Mouse (Mus musculus) left cerebral cortex, postnatal 14 days (tissue): ENCODE data around the gene Metap1d. TPM values are rescaled to one million over a fixed set of nuclear protein-coding genes. Genes with fewer than 3 reads are reported as not detected.

Experiments
- DNase-seq, 2 experiments: peaks; one replicate each; pipeline ENCODE4 v3.0.0; 2021 to 2022; ENCODE audit warnings: low spot score in 2 of 2, mixed read lengths in 1 of 2
- intact Hi-C: fragments of 180-260 bp; cut with DNase I; formaldehyde crosslinking; loops from one replicate; pipeline ENCODE4 v1.15.1; 2025
- total RNA-seq, 2 experiments: library from RNA; stranded (reverse); gene quantifications; 2 replicates each; pipeline ENCODE4 v1.2.3; 2021

The Metap1d gene
- total RNA-seq, 2 experiments from 2014 or later: 14.4 to 14.6 TPM

DNA sequence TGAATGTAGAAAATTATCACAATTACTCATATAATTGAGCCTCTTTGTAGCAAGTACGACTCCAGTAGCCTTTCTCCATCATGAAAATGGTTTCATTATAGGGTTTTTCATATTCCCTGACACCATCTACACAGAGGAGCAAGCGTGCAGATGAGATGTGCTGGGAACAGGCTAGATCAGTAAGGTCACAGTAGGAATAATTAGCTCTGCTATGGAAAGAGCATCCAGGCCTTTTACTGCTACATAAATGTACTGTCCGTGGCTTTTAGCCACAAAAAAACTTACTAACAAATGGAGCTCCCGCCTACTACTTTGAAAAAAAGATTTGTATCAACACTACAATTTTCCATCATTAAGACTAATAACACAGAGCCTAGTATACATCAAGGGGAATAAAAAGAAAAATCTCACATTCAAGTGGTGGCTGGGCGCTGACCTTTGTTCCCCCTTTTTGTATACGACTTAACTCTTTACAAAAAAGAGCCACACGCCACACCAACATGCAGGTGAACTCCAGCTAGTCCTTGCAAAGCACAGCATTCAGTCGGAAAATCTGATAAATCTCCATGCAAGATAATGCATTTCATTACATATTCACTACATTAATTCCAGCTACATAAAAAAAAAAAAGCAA, 64.5 kb downstream of the Metap1d start:
- DNase-seq: no peak

DNA sequence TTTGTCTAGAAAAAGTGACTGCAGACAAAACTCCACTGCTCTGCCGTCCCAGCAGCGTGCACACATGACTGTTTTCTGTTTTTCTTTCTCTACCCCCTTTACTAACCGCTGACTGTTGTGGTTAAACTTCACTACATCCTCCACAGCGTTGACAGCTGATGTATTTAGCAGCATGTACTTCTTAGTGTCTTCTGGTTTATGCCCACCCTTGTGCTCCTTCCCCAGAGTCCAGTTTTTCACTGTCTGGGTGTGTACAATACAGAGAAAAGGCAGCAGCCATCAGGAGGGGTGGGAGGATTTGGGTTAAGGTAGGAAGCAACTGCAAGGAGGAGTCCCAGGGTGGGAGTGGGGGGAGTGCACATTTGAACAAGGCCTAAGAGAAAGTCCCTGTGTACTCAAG, 69.8 kb downstream of the Metap1d start:
- DNase-seq: no peak
- intact Hi-C loops: no loop called here

More for the DNA sequence above, 64.5 kb downstream of the Metap1d start:
- intact Hi-C loops: no loop called here

DNA sequence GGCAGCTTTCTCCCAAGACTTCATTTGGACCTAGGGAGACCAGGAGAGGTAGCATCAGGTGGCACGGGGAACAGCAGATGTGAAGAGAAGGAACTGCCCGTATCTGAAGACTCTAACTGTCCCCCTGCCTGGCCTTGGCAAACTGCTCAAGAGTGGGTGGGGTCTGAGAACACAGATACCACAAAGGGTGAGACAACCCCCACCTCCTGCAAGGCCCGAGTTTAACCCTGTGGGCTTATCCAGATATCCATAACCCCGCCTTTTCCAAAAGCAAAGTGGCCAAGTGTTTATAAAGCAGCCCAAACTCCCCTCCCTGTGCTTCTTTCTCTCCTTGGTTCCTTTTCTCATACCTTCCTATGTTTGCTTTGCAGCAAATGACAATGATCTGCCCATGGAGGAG, 70.4 kb downstream of the Metap1d start:
- intact Hi-C loops: no loop called here
- no peak for DNase-seq

DNA sequence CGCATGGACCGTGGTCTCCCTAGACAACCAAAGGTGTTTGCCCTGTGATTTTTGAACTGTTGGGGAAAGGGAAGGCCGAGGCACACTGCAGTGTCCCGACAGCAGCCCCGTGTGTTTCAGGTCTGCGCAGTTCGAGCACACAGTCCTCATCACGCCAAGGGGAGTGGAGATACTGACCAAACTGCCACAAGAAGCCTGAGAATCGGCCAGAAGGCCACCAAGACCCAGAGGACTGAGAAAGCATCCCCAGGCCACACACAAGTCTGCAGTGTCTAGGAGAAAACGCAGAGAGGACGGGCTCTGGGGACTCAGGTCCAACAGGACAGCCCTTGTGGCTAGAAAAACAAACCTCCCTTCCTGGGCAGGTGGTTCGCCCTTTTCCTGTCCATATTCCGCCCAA, 71.7 kb downstream of the Metap1d start:
- intact Hi-C loops: no loop called here
- DNase-seq: no peak

DNA sequence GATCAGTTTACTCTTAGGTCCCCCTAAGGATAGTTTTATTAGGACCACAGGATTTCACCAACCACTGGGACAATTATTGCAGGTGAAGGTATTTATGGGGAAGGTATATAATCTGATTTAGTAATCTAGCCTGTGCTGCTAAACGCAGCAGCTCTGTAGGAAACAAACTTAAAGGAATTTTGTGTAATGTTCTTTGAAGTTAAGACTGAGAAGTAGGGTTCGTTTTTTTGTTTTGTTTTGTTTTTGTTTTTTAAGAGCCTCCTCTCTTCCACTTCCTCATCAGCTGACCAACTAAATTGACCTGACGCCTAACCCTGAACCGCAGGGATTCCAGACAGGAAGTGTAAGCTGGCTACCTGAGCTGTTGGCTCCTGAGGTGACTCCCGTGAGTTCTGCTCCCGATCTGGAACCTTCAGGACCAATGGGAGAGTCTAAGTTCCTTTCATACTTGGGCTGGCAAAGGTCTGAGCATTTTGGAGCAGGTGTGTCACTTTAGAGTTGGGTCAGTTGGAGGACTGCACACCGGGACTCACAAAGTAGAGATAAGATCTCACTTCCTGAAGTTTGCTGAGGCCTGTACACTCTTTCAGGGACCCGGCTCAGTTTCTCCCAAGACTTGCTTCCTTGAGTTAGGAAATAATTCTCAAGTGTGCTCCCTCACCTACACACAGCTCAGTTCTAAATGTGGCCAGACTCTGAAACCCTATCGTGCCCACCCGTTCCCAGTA, 73.7 kb downstream of the Metap1d start:
- no peak for DNase-seq
- intact Hi-C loops: no loop called here

DNA sequence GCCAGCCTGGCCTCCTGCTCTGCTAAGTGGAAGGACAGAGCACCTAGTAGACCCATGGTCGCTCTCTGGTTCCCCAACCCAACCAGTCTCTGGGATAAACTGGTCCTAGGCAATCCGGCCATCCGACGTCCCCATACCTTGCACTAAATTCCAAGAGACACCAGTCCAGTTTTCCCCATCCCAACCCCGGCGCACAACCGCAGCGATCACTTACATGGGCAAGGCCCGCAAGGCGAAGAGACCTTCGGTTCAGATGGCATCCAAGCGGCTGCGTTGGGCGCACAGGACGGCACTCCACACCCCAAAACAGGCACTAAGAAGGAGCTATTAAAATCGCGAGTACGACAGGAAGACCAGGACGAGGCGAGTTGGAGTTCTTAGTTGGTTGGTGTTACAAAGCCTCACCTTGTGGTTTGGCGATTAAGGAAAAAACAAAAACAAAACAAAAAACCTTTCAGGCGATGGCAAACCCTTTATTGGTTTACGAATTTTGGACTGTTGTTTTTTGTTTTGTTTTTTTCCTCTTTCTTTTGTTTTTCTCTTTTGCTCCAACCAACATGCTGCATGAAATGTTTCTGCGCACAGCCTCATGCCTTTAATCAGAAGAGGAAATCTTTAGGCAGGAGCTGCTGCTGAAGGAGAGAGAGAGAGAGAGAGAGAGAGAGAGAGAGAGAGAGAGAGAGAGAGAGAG, 74.4 kb downstream of the Metap1d start:
- intact Hi-C loops: no loop called here

DNA sequence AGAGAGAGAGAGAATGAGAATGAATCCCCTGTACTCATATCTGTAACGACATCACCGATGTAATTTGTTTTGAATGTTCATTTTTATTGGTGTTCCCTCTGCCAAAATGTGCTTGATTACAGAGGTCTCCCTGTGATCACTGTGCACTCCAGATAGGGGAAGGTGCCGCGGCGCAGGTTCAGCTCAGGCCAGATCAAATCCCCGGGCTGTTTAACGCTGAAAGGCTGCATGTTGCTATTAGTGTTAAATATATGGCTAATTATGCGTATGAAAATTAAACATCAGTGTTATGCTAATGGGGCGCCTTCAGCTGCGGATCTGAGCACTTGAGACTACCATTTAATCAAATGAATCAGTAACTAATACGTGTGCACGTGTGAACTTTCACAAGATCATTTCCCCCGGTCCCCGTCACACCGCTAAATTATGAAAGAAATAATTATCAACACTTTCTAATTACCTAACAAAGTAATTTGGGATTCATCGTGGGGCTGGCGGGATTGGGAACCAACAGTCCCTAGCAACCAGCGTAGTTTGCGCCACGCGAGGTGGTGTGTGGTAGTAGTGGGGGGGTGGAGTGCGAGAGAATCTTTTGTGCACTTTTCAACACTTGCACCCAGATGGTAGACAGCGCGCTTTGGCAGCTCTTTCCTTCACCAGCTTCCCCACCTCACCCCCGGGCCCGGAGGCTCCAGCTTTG, 75.1 kb downstream of the Metap1d start, which contains the start of gene Dlx1:
Gene Dlx1 (plus strand): TSS at position 100 of the 700 bp plus-strand sequence.
- intact Hi-C loops: no loop called here
- DNase-seq: peak in 1 of 2 experiments; percentile 46

More for the DNA sequence above, 74.4 kb downstream of the Metap1d start:
- no peak for DNase-seq

DNA sequence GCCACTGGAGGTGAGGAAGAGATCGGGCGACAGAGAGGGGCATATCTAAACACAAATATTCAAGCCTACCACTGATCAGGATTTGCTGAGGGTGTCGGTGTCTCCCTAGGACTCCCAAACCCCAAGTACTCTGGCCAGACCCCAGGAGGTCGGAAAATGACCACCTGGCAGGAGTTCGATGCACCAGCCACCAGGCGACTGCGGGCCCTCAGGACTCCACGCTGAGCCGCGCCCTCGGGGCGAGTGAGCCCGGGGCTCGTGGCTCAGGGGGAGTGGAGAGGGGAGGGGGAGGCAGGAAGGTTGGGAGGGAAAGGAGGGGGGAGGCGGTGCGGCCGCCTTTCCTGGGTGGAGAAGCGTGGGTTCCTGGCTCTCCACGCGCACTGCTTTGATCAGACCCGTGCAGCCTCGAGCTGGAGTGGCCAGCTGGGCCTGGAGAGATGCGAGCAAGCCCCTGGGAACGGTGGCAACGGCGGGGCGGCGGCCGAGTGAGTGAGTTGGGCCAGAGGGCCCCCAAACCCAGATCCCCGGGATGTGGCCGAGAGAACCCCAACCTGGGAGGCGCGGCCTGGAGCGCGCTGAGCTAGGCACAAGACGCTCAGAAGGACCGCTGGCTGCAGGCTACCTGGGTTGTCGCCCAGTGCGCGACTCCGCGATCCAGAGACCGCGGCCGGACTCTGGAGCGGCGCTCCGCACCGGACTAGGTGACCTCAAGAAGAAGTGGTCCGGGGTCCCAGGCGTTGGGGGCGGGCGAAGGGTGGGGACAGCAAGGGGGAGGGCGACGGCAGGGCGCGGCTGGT, 75.8 kb downstream of the Metap1d start:
- intact Hi-C loops: no loop called here

DNA sequence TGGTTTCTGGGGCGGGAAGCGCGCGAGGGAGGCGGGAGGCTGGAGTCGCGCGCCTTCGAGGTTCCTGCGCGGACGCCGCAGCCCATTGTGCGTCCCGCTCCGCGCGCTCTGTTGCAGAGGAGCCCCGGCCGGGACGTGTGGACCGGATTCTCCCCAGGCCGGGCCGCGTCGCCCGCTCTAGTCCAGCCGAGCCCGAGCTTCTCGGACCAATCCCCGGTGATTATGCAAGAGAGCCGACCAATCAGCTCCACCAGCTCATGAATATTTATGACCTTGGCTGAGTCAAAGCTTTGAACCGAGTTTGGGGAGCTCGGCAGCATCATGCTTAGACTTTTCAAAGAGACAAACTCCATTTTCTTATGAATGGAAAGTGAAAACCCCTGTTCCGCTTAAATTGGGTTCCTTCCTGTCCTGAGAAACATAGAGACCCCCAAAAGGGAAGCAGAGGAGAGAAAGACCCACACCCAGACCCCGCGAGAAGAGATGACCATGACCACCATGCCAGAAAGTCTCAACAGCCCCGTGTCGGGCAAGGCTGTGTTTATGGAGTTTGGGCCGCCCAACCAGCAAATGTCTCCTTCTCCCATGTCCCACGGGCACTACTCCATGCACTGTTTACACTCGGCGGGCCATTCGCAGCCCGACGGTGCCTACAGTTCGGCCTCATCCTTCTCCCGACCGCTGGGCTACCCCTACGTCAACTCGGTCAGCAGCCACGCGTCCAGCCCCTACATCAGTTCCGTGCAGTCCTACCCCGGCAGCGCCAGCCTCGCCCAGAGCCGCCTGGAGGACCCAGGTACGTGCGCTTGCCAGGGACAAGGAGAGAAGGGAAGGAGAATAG, 76.7 kb downstream of the Metap1d start:
- intact Hi-C loops: loop anchor here (5.0 kb wide), 1 partner anchor 1743 kb away; the partner anchor contains the start of gene Sp9
- DNase-seq: peak; percentile 69 to 75

More for the DNA sequence above, 75.8 kb downstream of the Metap1d start:
- DNase-seq: no peak

DNA sequence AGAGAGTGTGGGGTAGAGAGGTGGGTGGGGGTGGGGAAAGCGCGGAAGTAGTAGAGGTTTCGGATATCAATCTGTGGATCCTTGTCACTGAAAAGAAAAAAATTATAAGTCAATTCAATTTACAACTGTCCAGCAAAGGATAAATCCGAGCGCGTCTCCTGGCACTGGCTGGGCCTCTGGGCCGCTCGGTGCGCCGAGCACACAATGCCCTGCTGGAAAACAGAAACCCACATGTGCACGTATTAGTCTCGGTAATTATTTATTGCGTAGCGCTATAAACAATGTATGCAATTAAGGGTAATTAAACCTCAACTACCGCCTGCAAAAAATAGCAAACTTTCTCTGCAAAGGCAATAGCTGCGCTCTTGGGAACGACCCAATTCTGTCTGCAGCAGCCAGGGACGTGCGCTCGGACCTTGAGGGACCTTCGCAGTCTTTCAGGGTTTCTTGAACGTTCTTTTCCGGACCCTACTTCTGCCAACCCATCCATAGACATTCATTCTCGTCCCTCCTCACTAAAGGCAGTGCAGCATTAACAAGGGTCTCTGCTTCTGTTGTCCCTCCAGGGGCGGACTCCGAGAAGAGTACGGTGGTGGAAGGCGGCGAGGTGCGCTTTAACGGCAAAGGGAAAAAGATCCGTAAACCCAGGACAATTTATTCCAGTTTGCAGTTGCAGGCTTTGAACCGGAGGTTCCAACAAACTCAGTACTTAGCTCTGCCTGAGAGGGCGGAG, 77.5 kb downstream of the Metap1d start:
- intact Hi-C loops: loop anchor here (5.0 kb wide), 1 partner anchor 1742 kb away; the partner anchor contains the start of gene Sp9

DNA sequence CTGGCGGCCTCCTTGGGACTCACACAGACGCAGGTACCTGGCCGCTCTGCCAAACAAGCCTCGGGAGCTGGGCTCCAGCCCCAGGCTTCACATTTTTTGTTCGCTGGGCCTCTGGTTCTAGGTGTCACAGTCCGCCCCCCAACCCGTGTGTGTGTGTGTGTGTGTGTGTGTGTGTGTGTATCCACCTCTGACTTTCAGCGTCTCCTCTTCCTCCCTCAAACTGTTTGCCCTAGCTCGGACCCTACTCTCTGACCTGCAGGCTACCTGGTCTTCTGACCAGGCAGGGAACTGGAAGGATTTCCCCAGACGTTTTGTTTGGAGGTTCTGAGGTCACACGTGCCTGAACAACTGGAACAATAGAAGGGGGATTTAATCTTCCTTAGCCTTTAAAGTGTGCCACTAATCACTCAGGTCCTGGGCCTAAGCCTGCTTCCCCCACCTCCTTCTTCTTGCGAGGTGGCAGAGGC, 78.1 kb downstream of the Metap1d start:
- intact Hi-C loops: loop anchor here (5.0 kb wide), 1 partner anchor 1741 kb away; the partner anchor contains the start of gene Sp9

More for the DNA sequence above, 77.5 kb downstream of the Metap1d start:
- DNase-seq: no peak

DNA sequence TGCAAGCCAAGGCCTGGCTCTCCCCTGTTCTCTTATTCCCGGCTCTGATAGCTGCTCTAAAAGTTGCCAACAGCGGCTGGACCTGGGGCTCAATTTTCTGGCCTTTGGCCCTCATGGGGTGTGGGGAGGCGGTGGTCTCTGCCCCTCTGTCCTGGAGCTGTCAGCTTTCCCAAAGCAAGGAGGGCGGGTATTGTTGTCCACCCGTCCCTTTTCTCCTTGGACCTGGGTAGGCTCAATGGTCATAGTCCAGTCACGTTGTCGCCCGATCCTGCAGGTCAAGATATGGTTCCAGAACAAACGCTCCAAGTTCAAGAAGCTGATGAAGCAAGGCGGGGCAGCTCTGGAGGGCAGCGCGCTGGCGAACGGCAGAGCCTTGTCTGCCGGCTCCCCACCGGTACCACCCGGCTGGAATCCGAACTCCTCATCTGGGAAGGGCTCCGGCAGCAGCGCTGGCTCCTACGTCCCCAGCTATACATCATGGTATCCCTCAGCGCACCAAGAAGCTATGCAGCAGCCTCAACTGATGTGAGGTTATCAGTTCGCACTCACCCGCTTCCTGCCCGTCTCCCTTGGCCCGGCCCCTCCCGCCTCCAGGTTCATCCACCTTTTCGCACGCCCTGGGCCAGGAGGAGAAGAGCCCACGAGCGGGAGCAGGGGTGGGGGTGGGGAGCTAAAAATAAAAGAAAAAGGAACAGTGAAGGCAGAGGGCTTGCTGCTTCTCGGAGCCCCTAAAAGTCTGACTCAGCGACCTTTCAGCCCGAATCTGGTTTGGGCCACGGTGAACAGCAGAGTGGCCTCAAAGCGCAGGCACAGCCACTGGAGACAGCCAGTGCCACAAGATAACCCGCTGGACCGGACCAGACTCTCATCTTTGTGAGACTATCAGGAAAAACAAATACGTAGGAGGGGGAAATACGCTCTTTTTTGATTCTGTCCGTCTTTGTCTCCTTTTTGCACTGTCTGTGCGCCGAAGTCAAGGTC, 79.2 kb downstream of the Metap1d start:
- no peak for DNase-seq

More for the DNA sequence above, 78.1 kb downstream of the Metap1d start:
- DNase-seq: no peak

DNA sequence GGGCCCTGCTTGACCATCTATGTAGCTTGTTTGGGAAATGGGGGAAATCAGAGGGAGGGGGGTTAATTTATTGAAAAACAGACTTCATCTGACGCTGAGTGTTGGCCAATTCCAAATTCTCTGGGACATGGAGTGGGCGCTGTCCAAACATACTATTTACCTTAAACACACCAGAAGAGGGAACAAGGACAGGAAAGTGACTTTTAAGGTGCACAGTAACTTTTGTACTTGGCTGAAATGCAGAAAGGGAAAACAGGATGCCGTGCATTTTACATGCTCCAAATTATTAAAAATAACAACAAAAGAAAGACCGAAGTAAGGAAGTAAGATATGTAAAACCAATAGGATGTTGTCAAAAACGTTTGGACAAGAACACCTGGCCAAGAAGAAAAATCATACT, 80.0 kb downstream of the Metap1d start:
- DNase-seq: no peak
- intact Hi-C loops: loop anchor here (5.0 kb wide), 1 partner anchor 1739 kb away; the partner anchor contains the start of gene Sp9

More for the DNA sequence above, 79.2 kb downstream of the Metap1d start:
- intact Hi-C loops: loop anchor here (5.0 kb wide), 1 partner anchor 1740 kb away; the partner anchor contains the start of gene Sp9

DNA sequence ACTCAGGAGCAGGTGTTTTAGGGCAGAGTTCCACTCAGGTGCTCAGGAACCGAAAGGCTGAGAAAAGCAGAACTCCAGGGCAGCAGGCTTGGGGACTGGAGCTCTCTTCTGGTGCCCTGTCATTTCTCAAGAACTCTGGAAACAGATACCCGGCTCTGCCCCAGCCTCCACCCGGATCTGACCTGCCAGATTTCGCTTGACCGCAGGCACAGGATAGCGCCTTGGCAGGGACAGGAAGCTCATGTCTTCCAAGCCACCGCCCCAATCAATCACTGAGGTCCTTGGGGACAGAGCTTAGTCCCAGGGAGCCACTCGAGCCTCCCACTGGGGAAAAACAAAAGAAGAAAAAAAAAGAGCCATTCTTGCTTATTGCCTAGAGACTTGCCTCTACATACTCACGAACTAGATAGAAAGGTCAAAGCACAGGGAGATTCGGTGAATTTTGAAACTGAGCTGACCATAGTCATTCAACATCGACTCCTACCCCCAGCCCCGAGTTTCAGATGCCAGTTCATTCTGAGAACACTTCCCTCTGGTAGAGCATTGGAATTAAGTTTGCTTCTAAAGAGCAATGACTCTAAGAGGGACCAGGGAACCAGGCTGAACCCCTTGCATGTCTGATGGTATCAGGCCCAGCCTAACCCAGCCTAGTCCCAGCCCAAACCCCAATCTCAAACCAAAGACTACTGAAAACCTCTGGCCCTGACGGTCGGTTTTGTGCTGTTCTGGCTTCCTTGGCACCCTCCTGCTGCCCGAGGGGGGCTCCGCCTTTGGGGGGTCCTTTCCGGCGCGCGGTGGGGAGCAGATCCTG, 81.4 kb downstream of the Metap1d start:
- DNase-seq: no peak

More for the DNA sequence above, 81.4 kb downstream of the Metap1d start:
- intact Hi-C loops: loop anchor here (5.0 kb wide), 1 partner anchor 1738 kb away; the partner anchor contains the start of gene Sp9
